In genomic region chr3:83899556-83899955, GRCm38 (mm10) we compare ENCODE assay signal across 9 mouse cellular contexts. TPM values are rescaled to one million over a fixed set of nuclear protein-coding genes. Genes with fewer than 3 reads are reported as not detected.
DNase-seq lines count a peak whose midpoint lies in the region; ATAC-seq and TF ChIP-seq lines count a peak whose summit lies in the region.
"Had no signal": no experiment of that assay in that cellular context is flagged by ENCODE, and none has a peak within 500 bp of the region (broad histone marks: within the 10 kb centered on the region; RNA-seq: fewer than 3 reads in every experiment).

No protein-coding gene starts in this region.

- H3K9ac ChIP-seq in ES-Bruce4 (ENCODE audit: low read depth, poor library complexity, severe bottlenecking) = no peak overlapping the region
- no peak overlapping the region for H3K9ac ChIP-seq in limb, embryonic 11.5 days (ENCODE audit: low read length)
- H3K9ac ChIP-seq: heart, embryonic 13.5 days had no signal

- H3K27ac ChIP-seq in ES-Bruce4 (ENCODE audit: insufficient read depth, low read length) = no peak overlapping the region
- H3K27ac ChIP-seq in limb, embryonic 11.5 days (replicated peaks; ENCODE audit: low read depth, low read length) = no peak overlapping the region
- H3K27ac ChIP-seq: heart, embryonic 13.5 days had no signal

- whole genome bisulfite sequencing in limb, embryonic 11.5 days = 54% methylated on average over 8 of the region's 8 CpGs

- H3K9me3 ChIP-seq in ES-Bruce4 (replicated peaks; ENCODE audit: control insufficient read depth, insufficient read depth, low read length, poor library complexity, severe bottlenecking) = no peaks in the 10 kb centered on the region
- no peaks in the 10 kb centered on the region for H3K9me3 ChIP-seq in limb, embryonic 11.5 days (ENCODE audit: control insufficient read depth, low read length)
- H3K9me3 ChIP-seq: heart, embryonic 13.5 days had no signal

- no peaks in the 10 kb centered on the region for H3K27me3 ChIP-seq in ES-Bruce4 (ENCODE audit: control insufficient read depth, insufficient read depth, low read length, poor library complexity, severe bottlenecking)
- H3K27me3 ChIP-seq in limb, embryonic 11.5 days (ENCODE audit: control insufficient read depth, insufficient read depth, low read length) = no peaks in the 10 kb centered on the region
- H3K27me3 ChIP-seq: heart, embryonic 13.5 days had no signal

- peaks cover 8% of the 10 kb centered on the region for H3K36me3 ChIP-seq in ES-Bruce4 (ENCODE audit: control insufficient read depth, insufficient read depth, low read length, poor library complexity, severe bottlenecking)
- peaks cover 14% of the 10 kb centered on the region for H3K36me3 ChIP-seq in limb, embryonic 11.5 days (ENCODE audit: control insufficient read depth, insufficient read depth, low read length)

- TF ChIP-seq EP300 in ES-Bruce4 (IDR thresholded peaks at IDR 0.05; ENCODE audit: insufficient read depth, low read depth, low read length) = no peak

- no peaks in the 10 kb centered on the region for H3K4me1 ChIP-seq in ES-Bruce4 (ENCODE audit: control insufficient read depth, insufficient read depth, low read length)
- no peaks in the 10 kb centered on the region for H3K4me1 ChIP-seq in limb, embryonic 11.5 days (ENCODE audit: control insufficient read depth, insufficient read depth, low read length)

- peak; percentile 67 for TF ChIP-seq CTCF in ES-Bruce4 (IDR thresholded peaks at IDR 0.05; ENCODE audit: low read depth, low read length)

- no peak overlapping the region for H3K4me2 ChIP-seq in limb, embryonic 11.5 days (ENCODE audit: low read depth, severe bottlenecking)
- H3K4me2 ChIP-seq: heart, embryonic 13.5 days had no signal

- no peak overlapping the region for H3K4me3 ChIP-seq in ES-Bruce4 (ENCODE audit: low read depth, low read length)
- no peak overlapping the region for H3K4me3 ChIP-seq in limb, embryonic 11.5 days (ENCODE audit: low read depth, low read length)
- H3K4me3 ChIP-seq: heart, embryonic 13.5 days had no signal

- no peak for ATAC-seq in limb, embryonic 11.5 days (ENCODE audit: insufficient number of reproducible peaks, low FRiP score, low TSS enrichment, low read depth)

- TF ChIP-seq POLR2A in ES-Bruce4 (IDR thresholded peaks at IDR 0.05; ENCODE audit: insufficient read depth, low read length) = no peak

- peak; percentile 67 for DNase-seq in 3134 (ENCODE audit: extremely low read depth, insufficient read length, low spot score)
- peak; percentile 20 for DNase-seq in c-Kit-positive CD71-positive TER-119-positive erythroid progenitor cells, embryonic 14.5 days (ENCODE audit: low spot score)
- peak; percentile 40 to 63 for DNase-seq in gastrocnemius, adult 8-10 months (ENCODE audit: low spot score in 2 of 2)
- peak; percentile 40 for DNase-seq in kidney, adult 11 months
- DNase-seq in limb, embryonic 11.5 days (ENCODE audit: low spot score) = peak; percentile 60
- peak; percentile 34 for DNase-seq in naive thymus-derived CD4-positive, alpha-beta T cell, adult 2 months (ENCODE audit: low read depth)
- DNase-seq in urinary bladder, postnatal 36 days (ENCODE audit: low spot score in 2 of 2) = peak; percentile 44 to 68

RNA-seq across cellular contexts. Expression of gene Tlr2, which starts 58.0 kb away (rescaled TPM):
- polyA plus RNA-seq in ES-Bruce4 (2011; ENCODE audit: insufficient read depth, insufficient read length, low read depth, missing spikeins) = 1.4 and 2.0 TPM in 2 replicates
- total RNA-seq in gastrocnemius, adult 8-10 months (2022) = under 1 TPM; 0.12 to 0.70 (median 0.37) TPM
- polyA plus RNA-seq in limb, embryonic 11.5 days (2014; fragmentation: Nextera tagmentation; extraction: Ambion mirVana) = 2.1 and 2.4 TPM in 2 replicates
